Mouse (Mus musculus): ENCODE results near the gene Trappc1. TPM values are rescaled to one million over a fixed set of nuclear protein-coding genes. Genes with fewer than 3 reads are reported as not detected.

Trappc1 gene
- polyA plus RNA-seq, 1 experiment from 2014 or later: 184 TPM

- Histone ChIP-seq H3K9me3 (no peaks in the 10 kb centered on the region), H3K4me3 (no peak overlapping the region), H3K9ac (no peak overlapping the region), H3K4me1 (peaks cover 32% of the 10 kb centered on the region), H3K36me3 (replicated peaks) (no peaks in the 10 kb centered on the region), H3K27me3 (replicated peaks) (no peaks in the 10 kb centered on the region), H3K27ac (peak overlapping the region; percentile 74), H3K4me2 (no peak overlapping the region)
- WGBS: 67% methylated on average over 3 of the region's 3 CpGs
- ATAC-seq (replicated peaks): no peak
These were observed 49.0 kb downstream of the Trappc1 start for GRCm38 (mm10) chr11:69372780-69373170.

- Histone ChIP-seq H3K4me1 (peaks cover 28% of the 10 kb centered on the region), H3K27ac (no peak overlapping the region; the same call in 1 of the 2 replicates), H3K27me3 (replicated peaks) (no peaks in the 10 kb centered on the region), H3K4me2 (no peak overlapping the region), H3K9ac (no peak overlapping the region), H3K36me3 (replicated peaks) (no peaks in the 10 kb centered on the region), H3K4me3 (no peak overlapping the region), H3K9me3 (no peaks in the 10 kb centered on the region)
- WGBS: 92% methylated on average over 16 of the region's 16 CpGs
- no peak for ATAC-seq (replicated peaks)
These were observed 49.6 kb downstream of the Trappc1 start for GRCm38 (mm10) chr11:69373223-69373965.

Other genes with a start within 250 kb of the Trappc1 start
- gene Vamp2, start 235.5 kb upstream of the Trappc1 start, polyA plus RNA-seq (2015; fragmentation: Nextera tagmentation; extraction: Ambion mirVana): 319 and 333 TPM in 2 replicates
- gene Per1, start 228.8 kb upstream of the Trappc1 start, polyA plus RNA-seq (2015; fragmentation: Nextera tagmentation; extraction: Ambion mirVana): 11.3 and 12.3 TPM in 2 replicates
- gene Hes7, start 203.6 kb upstream of the Trappc1 start, polyA plus RNA-seq (2015; fragmentation: Nextera tagmentation; extraction: Ambion mirVana): 0.86 and 0.89 TPM in 2 replicates
- 0.24 and 0.27 TPM in 2 replicates for gene 9130213A22Rik, start 201.4 kb upstream of the Trappc1 start, polyA plus RNA-seq (2015; fragmentation: Nextera tagmentation; extraction: Ambion mirVana)
- 6.3 and 8.0 TPM in 2 replicates for gene Aloxe3, start 198.1 kb upstream of the Trappc1 start, polyA plus RNA-seq (2015; fragmentation: Nextera tagmentation; extraction: Ambion mirVana)
- 0.28 and 0.41 TPM in 2 replicates for gene Alox12b, start 167.0 kb upstream of the Trappc1 start, polyA plus RNA-seq (2015; fragmentation: Nextera tagmentation; extraction: Ambion mirVana)
- 0.25 and 0.87 TPM in 2 replicates for gene Alox8, start 126.1 kb upstream of the Trappc1 start, polyA plus RNA-seq (2015; fragmentation: Nextera tagmentation; extraction: Ambion mirVana)
- 0.75 and 0.92 TPM in 2 replicates for gene Gucy2e, start 86.9 kb upstream of the Trappc1 start, polyA plus RNA-seq (2015; fragmentation: Nextera tagmentation; extraction: Ambion mirVana)
- gene Cntrob, start 205 bp upstream of the Trappc1 start, polyA plus RNA-seq (2015; fragmentation: Nextera tagmentation; extraction: Ambion mirVana): 22.1 and 22.2 TPM in 2 replicates
- 4.1 and 4.9 TPM in 2 replicates for gene Kcnab3, start 2.3 kb downstream of the Trappc1 start, polyA plus RNA-seq (2015; fragmentation: Nextera tagmentation; extraction: Ambion mirVana)
- 278 and 308 TPM in 2 replicates for gene Rnf227, start 16.5 kb downstream of the Trappc1 start, polyA plus RNA-seq (2015; fragmentation: Nextera tagmentation; extraction: Ambion mirVana)
- 98.2 and 102 TPM in 2 replicates for gene Chd3, start 45.4 kb downstream of the Trappc1 start, polyA plus RNA-seq (2015; fragmentation: Nextera tagmentation; extraction: Ambion mirVana)
- gene Naa38, start 71.5 kb downstream of the Trappc1 start, polyA plus RNA-seq (2015; fragmentation: Nextera tagmentation; extraction: Ambion mirVana): 96.8 and 101 TPM in 2 replicates
- 32.7 and 33.5 TPM in 2 replicates for gene Cyb5d1, start 71.7 kb downstream of the Trappc1 start, polyA plus RNA-seq (2015; fragmentation: Nextera tagmentation; extraction: Ambion mirVana)
- 6.5 and 7.0 TPM in 2 replicates for gene Tmem88, start 74.3 kb downstream of the Trappc1 start, polyA plus RNA-seq (2015; fragmentation: Nextera tagmentation; extraction: Ambion mirVana)
- 41.3 and 45.3 TPM in 2 replicates for gene Kdm6b, start 89.7 kb downstream of the Trappc1 start, polyA plus RNA-seq (2015; fragmentation: Nextera tagmentation; extraction: Ambion mirVana)
- gene Dnah2, start 225.1 kb downstream of the Trappc1 start, polyA plus RNA-seq (2015; fragmentation: Nextera tagmentation; extraction: Ambion mirVana): 4.5 and 5.7 TPM in 2 replicates
- 178 and 188 TPM in 2 replicates for gene Efnb3, start 236.2 kb downstream of the Trappc1 start, polyA plus RNA-seq (2015; fragmentation: Nextera tagmentation; extraction: Ambion mirVana)